ENCODE assay signal across 13 mouse cellular contexts in genomic region chr6:52246403-52246803, GRCm38 (mm10). TPM values are rescaled to one million over a fixed set of nuclear protein-coding genes. Genes with fewer than 3 reads are reported as not detected.
A peak's percentile ranks its signal among the peaks of the same experiment; 100 is the strongest.
DNase-seq lines count a peak whose midpoint lies in the region; ATAC-seq and TF ChIP-seq lines count a peak whose summit lies in the region.
"Had no signal": no experiment of that assay in that cellular context is flagged by ENCODE, and none has a peak within 500 bp of the region (broad histone marks: within the 10 kb centered on the region; RNA-seq: fewer than 3 reads in every experiment).

No protein-coding gene starts in this region.

- H3K9ac ChIP-seq in heart, postnatal 0 days (replicated peaks; ENCODE audit: low read depth, low read length), result no peak overlapping the region
- no peak overlapping the region for H3K9ac ChIP-seq in heart, embryonic 11.5 days (ENCODE audit: low read depth, low read length)
- H3K9ac ChIP-seq in kidney, postnatal 0 days (ENCODE audit: low read depth, low read length), result peak overlapping the region; percentile 93
- H3K9ac ChIP-seq in neural tube, embryonic 14.5 days (replicated peaks; ENCODE audit: low read depth, low read length), result peak overlapping the region; percentile 48
- H3K9ac ChIP-seq: hindbrain, embryonic 13.5 days had no signal

- no peaks in the 10 kb centered on the region for H3K36me3 ChIP-seq in heart, postnatal 0 days (replicated peaks; ENCODE audit: control insufficient read depth, insufficient read depth, low read length)
- H3K36me3 ChIP-seq in heart, embryonic 11.5 days (ENCODE audit: control insufficient read depth, insufficient read depth, low read length), result no peaks in the 10 kb centered on the region
- no peaks in the 10 kb centered on the region for H3K36me3 ChIP-seq in kidney, postnatal 0 days (ENCODE audit: insufficient read depth, low read length)
- H3K36me3 ChIP-seq in neural tube, embryonic 14.5 days (ENCODE audit: control insufficient read depth, insufficient read depth, low read length), result no peaks in the 10 kb centered on the region
- H3K36me3 ChIP-seq: hindbrain, embryonic 13.5 days had no signal

- no peak for TF ChIP-seq CTCF in heart, postnatal 0 days (IDR thresholded peaks at IDR 0.05; ENCODE audit: low read depth)
- no peak for TF ChIP-seq CTCF in kidney, postnatal 0 days (IDR thresholded peaks at IDR 0.05; ENCODE audit: low read depth)

- no peak for ATAC-seq in heart, postnatal 0 days (ENCODE audit: insufficient read depth, low read depth)
- no peak for ATAC-seq in heart, embryonic 11.5 days (replicated peaks; ENCODE audit: insufficient number of reproducible peaks, low FRiP score, low TSS enrichment)
- ATAC-seq in activated CD4-positive, CD25-positive, alpha-beta regulatory T cell, adult 4 months, result peak; percentile 30
- no peak for ATAC-seq in kidney, postnatal 0 days (replicated peaks; ENCODE audit: low FRiP score, low read depth)
- no peak for ATAC-seq in neural tube, embryonic 14.5 days (ENCODE audit: low read depth)
- no peak for ATAC-seq in megakaryocyte-erythroid progenitor cell, adult 5-6 weeks (replicated peaks; ENCODE audit: low FRiP score, low TSS enrichment, poor library complexity, severe bottlenecking)

- no peak for DNase-seq in heart, postnatal 0 days (ENCODE audit: low spot score)
- no peak for DNase-seq in kidney, postnatal 0 days (ENCODE audit: low spot score)
- DNase-seq in right cerebral cortex, postnatal 4 days, result no peak
- no peak for DNase-seq in left cerebral cortex, adult 9 months (ENCODE audit: low spot score in 2 of 2)
- DNase-seq: retina, postnatal 1 day had no signal

- no peaks in the 10 kb centered on the region for H3K4me1 ChIP-seq in heart, postnatal 0 days (ENCODE audit: control insufficient read depth, insufficient read depth)
- peaks cover 5% of the 10 kb centered on the region; the same call in 1 of the 2 replicates for H3K4me1 ChIP-seq in heart, embryonic 11.5 days (ENCODE audit: control insufficient read depth, insufficient read depth, low read length)
- H3K4me1 ChIP-seq in kidney, postnatal 0 days (replicated peaks; ENCODE audit: insufficient read depth, low read length), result peaks cover 15% of the 10 kb centered on the region
- H3K4me1 ChIP-seq in neural tube, embryonic 14.5 days (ENCODE audit: control insufficient read depth, insufficient read depth, low read length), result no peaks in the 10 kb centered on the region

- H3K4me3 ChIP-seq in heart, postnatal 0 days (ENCODE audit: low read depth, low read length), result peak overlapping the region; percentile 12; the same call in 1 of the 2 replicates
- no peak overlapping the region for H3K4me3 ChIP-seq in heart, embryonic 11.5 days (ENCODE audit: low read depth, low read length)
- peak overlapping the region; percentile 72 for H3K4me3 ChIP-seq in kidney, postnatal 0 days (replicated peaks; ENCODE audit: low read depth, low read length)
- H3K4me3 ChIP-seq in neural tube, embryonic 14.5 days (ENCODE audit: low read depth, low read length), result peak overlapping the region; percentile 30
- H3K4me3 ChIP-seq: hindbrain, embryonic 13.5 days had no signal

- no peak overlapping the region for H3K27ac ChIP-seq in heart, postnatal 0 days (ENCODE audit: low read depth)
- H3K27ac ChIP-seq in heart, embryonic 11.5 days (ENCODE audit: low read depth, low read length), result no peak overlapping the region
- H3K27ac ChIP-seq in kidney, postnatal 0 days, result peak overlapping the region; percentile 88
- H3K27ac ChIP-seq in neural tube, embryonic 14.5 days (ENCODE audit: low read depth, low read length), result peak overlapping the region; percentile 60; the same call in 1 of the 2 replicates
- H3K27ac ChIP-seq: hindbrain, embryonic 13.5 days; stomach, postnatal 0 days had no signal

- H3K27me3 ChIP-seq in heart, postnatal 0 days (ENCODE audit: control insufficient read depth, insufficient read depth, low read length), result peaks cover 99% of the 10 kb centered on the region
- peaks cover 96% of the 10 kb centered on the region for H3K27me3 ChIP-seq in heart, embryonic 11.5 days (ENCODE audit: control insufficient read depth, insufficient read depth, low read length)
- peaks cover 4% of the 10 kb centered on the region; the same call in 1 of the 2 replicates for H3K27me3 ChIP-seq in kidney, postnatal 0 days (ENCODE audit: insufficient read depth, low read length)
- peaks cover 38% of the 10 kb centered on the region for H3K27me3 ChIP-seq in neural tube, embryonic 14.5 days (ENCODE audit: control insufficient read depth, insufficient read depth, low read length)

- H3K9me3 ChIP-seq in heart, postnatal 0 days (replicated peaks; ENCODE audit: control insufficient read depth, low read length), result no peaks in the 10 kb centered on the region
- H3K9me3 ChIP-seq in heart, embryonic 11.5 days (replicated peaks; ENCODE audit: control insufficient read depth, low read length), result no peaks in the 10 kb centered on the region
- no peaks in the 10 kb centered on the region for H3K9me3 ChIP-seq in kidney, postnatal 0 days (replicated peaks; ENCODE audit: low read length)
- no peaks in the 10 kb centered on the region for H3K9me3 ChIP-seq in neural tube, embryonic 14.5 days (ENCODE audit: control insufficient read depth, low read length)
- H3K9me3 ChIP-seq: hindbrain, embryonic 13.5 days had no signal

- TF ChIP-seq EP300 in heart, postnatal 0 days (IDR thresholded peaks at IDR 0.05; ENCODE audit: low read depth), result no peak

- H3K4me2 ChIP-seq in heart, postnatal 0 days (ENCODE audit: low read depth, low read length), result no peak overlapping the region; the same call in 1 of the 2 replicates
- H3K4me2 ChIP-seq in heart, embryonic 11.5 days, result no peak overlapping the region; the same call in 1 of the 2 replicates
- peak overlapping the region; percentile 90 for H3K4me2 ChIP-seq in kidney, postnatal 0 days (ENCODE audit: low read length)
- peak overlapping the region; percentile 40 for H3K4me2 ChIP-seq in neural tube, embryonic 14.5 days (ENCODE audit: low read depth, low read length)
- H3K4me2 ChIP-seq: hindbrain, embryonic 13.5 days had no signal

- 3% methylated on average over 26 of the region's 26 CpGs for WGBS in heart, postnatal 0 days
- WGBS in heart, embryonic 11.5 days (ENCODE audit: insufficient replicate concordance), result under 1% methylated on average over 26 of the region's 26 CpGs
- WGBS in kidney, postnatal 0 days, result 2% methylated on average over 26 of the region's 26 CpGs
- WGBS in neural tube, embryonic 14.5 days, result 2% methylated on average over 26 of the region's 26 CpGs

RNA-seq across cellular contexts. Expression of gene Hoxa11, which starts 0.8 kb away (rescaled TPM):
- 0.11 TPM in 1 of 2 replicates, not detected in the other for total RNA-seq in heart, postnatal 0 days (2014; rRNA removed; ENCODE audit: low replicate concordance)
- polyA plus RNA-seq in heart, postnatal 0 days (2015; fragmentation: Nextera tagmentation; extraction: Ambion mirVana), result not detected in 2 replicates
- not detected in 2 replicates for polyA plus RNA-seq in heart, embryonic 11.5 days (2014; fragmentation: Nextera tagmentation; extraction: Ambion mirVana)
- polyA plus RNA-seq in activated CD4-positive, CD25-positive, alpha-beta regulatory T cell, adult 4 months (2017; shearing (Covaris generic)), result not detected
- 24.7 and 27.7 TPM in 2 replicates for polyA plus RNA-seq in kidney, postnatal 0 days (2015; fragmentation: Nextera tagmentation; extraction: Ambion mirVana)
- polyA plus RNA-seq in neural tube, embryonic 14.5 days (2014; fragmentation: Nextera tagmentation; extraction: Ambion mirVana), result 0.09 TPM in 1 of 2 replicates, not detected in the other
- not detected in 2 replicates for total RNA-seq in megakaryocyte-erythroid progenitor cell, adult 5-6 weeks (2014; fragmentation: Nextera tagmentation)
- not detected in 2 replicates for total RNA-seq in megakaryocyte-erythroid progenitor cell, adult 5-6 weeks (2017)
- total RNA-seq: left cerebral cortex, postnatal 36 days had no signal
- polyA plus RNA-seq: embryonic facial prominence, embryonic 11.5 days; hindbrain, embryonic 13.5 days; stomach, postnatal 0 days had no signal

RNA-seq across cellular contexts. Expression of gene Hoxa10, which starts 5.7 kb away (rescaled TPM):
- total RNA-seq in heart, postnatal 0 days (2014; rRNA removed; ENCODE audit: low replicate concordance), result 5.0 TPM in 1 of 2 replicates, not detected in the other
- polyA plus RNA-seq in heart, postnatal 0 days (2015; fragmentation: Nextera tagmentation; extraction: Ambion mirVana), result not detected in 2 replicates
- 0.20 and 0.97 TPM in 2 replicates for polyA plus RNA-seq in heart, embryonic 11.5 days (2014; fragmentation: Nextera tagmentation; extraction: Ambion mirVana)
- polyA plus RNA-seq in activated CD4-positive, CD25-positive, alpha-beta regulatory T cell, adult 4 months (2017; shearing (Covaris generic)), result not detected
- polyA plus RNA-seq in kidney, postnatal 0 days (2015; fragmentation: Nextera tagmentation; extraction: Ambion mirVana), result 175 and 183 TPM in 2 replicates
- 50.5 and 79.4 TPM in 2 replicates for polyA plus RNA-seq in neural tube, embryonic 14.5 days (2014; fragmentation: Nextera tagmentation; extraction: Ambion mirVana)
- not detected in 2 replicates for total RNA-seq in megakaryocyte-erythroid progenitor cell, adult 5-6 weeks (2014; fragmentation: Nextera tagmentation)
- 0.34 TPM in 1 of 2 replicates, not detected in the other for total RNA-seq in megakaryocyte-erythroid progenitor cell, adult 5-6 weeks (2017)
- total RNA-seq: left cerebral cortex, postnatal 36 days had no signal
- polyA plus RNA-seq: embryonic facial prominence, embryonic 11.5 days; stomach, postnatal 0 days had no signal

RNA-seq across cellular contexts. Expression of gene Hoxa13, which starts 14.3 kb away (rescaled TPM):
- not detected in 2 replicates for total RNA-seq in heart, postnatal 0 days (2014; rRNA removed; ENCODE audit: low replicate concordance)
- polyA plus RNA-seq in heart, postnatal 0 days (2015; fragmentation: Nextera tagmentation; extraction: Ambion mirVana), result not detected in 2 replicates
- polyA plus RNA-seq in heart, embryonic 11.5 days (2014; fragmentation: Nextera tagmentation; extraction: Ambion mirVana), result 0.20 TPM in 1 of 2 replicates, not detected in the other
- polyA plus RNA-seq in activated CD4-positive, CD25-positive, alpha-beta regulatory T cell, adult 4 months (2017; shearing (Covaris generic)), result not detected
- polyA plus RNA-seq in kidney, postnatal 0 days (2015; fragmentation: Nextera tagmentation; extraction: Ambion mirVana), result not detected in 2 replicates
- polyA plus RNA-seq in neural tube, embryonic 14.5 days (2014; fragmentation: Nextera tagmentation; extraction: Ambion mirVana), result not detected in 2 replicates
- total RNA-seq in megakaryocyte-erythroid progenitor cell, adult 5-6 weeks (2014; fragmentation: Nextera tagmentation), result not detected in 2 replicates
- total RNA-seq in megakaryocyte-erythroid progenitor cell, adult 5-6 weeks (2017), result not detected in 2 replicates
- total RNA-seq: left cerebral cortex, postnatal 36 days had no signal
- polyA plus RNA-seq: embryonic facial prominence, embryonic 11.5 days; hindbrain, embryonic 13.5 days; stomach, postnatal 0 days had no signal

RNA-seq across cellular contexts. Expression of gene Hoxa9, which starts 15.5 kb away (rescaled TPM):
- 0.19 TPM in 1 of 2 replicates, not detected in the other for total RNA-seq in heart, postnatal 0 days (2014; rRNA removed; ENCODE audit: low replicate concordance)
- polyA plus RNA-seq in heart, postnatal 0 days (2015; fragmentation: Nextera tagmentation; extraction: Ambion mirVana), result not detected in 2 replicates
- 0.13 and 0.29 TPM in 2 replicates for polyA plus RNA-seq in heart, embryonic 11.5 days (2014; fragmentation: Nextera tagmentation; extraction: Ambion mirVana)
- polyA plus RNA-seq in activated CD4-positive, CD25-positive, alpha-beta regulatory T cell, adult 4 months (2017; shearing (Covaris generic)), result under 1 TPM in 1 of 2 experiments, not detected in 1; 0.11 TPM
- polyA plus RNA-seq in kidney, postnatal 0 days (2015; fragmentation: Nextera tagmentation; extraction: Ambion mirVana), result 57.3 and 57.8 TPM in 2 replicates
- polyA plus RNA-seq in neural tube, embryonic 14.5 days (2014; fragmentation: Nextera tagmentation; extraction: Ambion mirVana), result 122 and 151 TPM in 2 replicates
- total RNA-seq in megakaryocyte-erythroid progenitor cell, adult 5-6 weeks (2014; fragmentation: Nextera tagmentation), result 7.6 and 9.7 TPM in 2 replicates
- total RNA-seq in megakaryocyte-erythroid progenitor cell, adult 5-6 weeks (2017), result 10.3 and 27.1 TPM in 2 replicates
- total RNA-seq: left cerebral cortex, postnatal 36 days had no signal

RNA-seq across cellular contexts. Expression of gene Hoxa7, which starts 24.7 kb away (rescaled TPM):
- total RNA-seq in heart, postnatal 0 days (2014; rRNA removed; ENCODE audit: low replicate concordance), result not detected in 2 replicates
- 0.07 and 0.38 TPM in 2 replicates for polyA plus RNA-seq in heart, postnatal 0 days (2015; fragmentation: Nextera tagmentation; extraction: Ambion mirVana)
- 0.49 TPM in 2 replicates for polyA plus RNA-seq in heart, embryonic 11.5 days (2014; fragmentation: Nextera tagmentation; extraction: Ambion mirVana)
- polyA plus RNA-seq in activated CD4-positive, CD25-positive, alpha-beta regulatory T cell, adult 4 months (2017; shearing (Covaris generic)), result not detected
- 29.7 and 31.7 TPM in 2 replicates for polyA plus RNA-seq in kidney, postnatal 0 days (2015; fragmentation: Nextera tagmentation; extraction: Ambion mirVana)
- 90.8 and 110 TPM in 2 replicates for polyA plus RNA-seq in neural tube, embryonic 14.5 days (2014; fragmentation: Nextera tagmentation; extraction: Ambion mirVana)
- total RNA-seq in megakaryocyte-erythroid progenitor cell, adult 5-6 weeks (2014; fragmentation: Nextera tagmentation), result 3.4 and 4.1 TPM in 2 replicates
- 2.6 and 3.1 TPM in 2 replicates for total RNA-seq in megakaryocyte-erythroid progenitor cell, adult 5-6 weeks (2017)
- total RNA-seq: left cerebral cortex, postnatal 36 days had no signal

Comparison
In these comparisons a context has a peak if more than half of its experiments do, and no peak if none do; other contexts are left out.
1. H3K27ac ChIP-seq: peak in kidney, postnatal 0 days (single experiment) and neural tube, embryonic 14.5 days (single experiment); none in heart, postnatal 0 days (single experiment) and heart, embryonic 11.5 days (single experiment).
2. H3K4me2 ChIP-seq: peak in kidney, postnatal 0 days (single experiment) and neural tube, embryonic 14.5 days (single experiment); none in heart, postnatal 0 days (single experiment) and heart, embryonic 11.5 days (single experiment).
3. H3K9ac ChIP-seq: peak in kidney, postnatal 0 days (single experiment) and neural tube, embryonic 14.5 days (single experiment); none in heart, postnatal 0 days (single experiment) and heart, embryonic 11.5 days (single experiment).
4. RNA of gene Hoxa11, which starts 0.8 kb away (polyA plus RNA-seq): 24.7 to 27.7 TPM in kidney, postnatal 0 days; 0.09 TPM in neural tube, embryonic 14.5 days, not detected in heart, embryonic 11.5 days, not detected in heart, postnatal 0 days and not detected in activated CD4-positive, CD25-positive, alpha-beta regulatory T cell, adult 4 months; every median in the first group is over 10 times any median in the second.
5. RNA of gene Hoxa10, which starts 5.7 kb away (polyA plus RNA-seq): 175 to 183 TPM in kidney, postnatal 0 days and 50.5 to 79.4 TPM in neural tube, embryonic 14.5 days; 0.20 to 0.97 TPM in heart, embryonic 11.5 days, not detected in heart, postnatal 0 days and not detected in activated CD4-positive, CD25-positive, alpha-beta regulatory T cell, adult 4 months; every median in the first group is over 10 times any median in the second.